Mouse (Mus musculus) liver, postnatal 0 days (tissue): ENCODE results near the gene Faap100. TPM values are rescaled to one million over a fixed set of nuclear protein-coding genes. Genes with fewer than 3 reads are reported as not detected.
"Not testable (repeated sequence)": the region's sequence is repeated elsewhere in the genome, so short reads cannot be mapped to it uniquely, and the experiment has no call there.

Experiments used
- ATAC-seq: fragments of 200-750 bp; cut with Nextera tagmentation; 2 replicates; pipeline ENCODE4 v1.8.0; 2017; ENCODE audit warnings: mild to moderate bottlenecking, moderate library complexity
- DNase-seq: peaks from one replicate; pipeline ENCODE4 v3.0.0-alpha.2; 2016
- H3K27ac ChIP-seq: fragments of 300-500 bp; sonication (generic); 2 replicates; pipeline ENCODE4 v1.5.1; 2014; ENCODE audit warnings: antibody characterized with exemption, moderate library complexity, mild to moderate bottlenecking, low read depth
- H3K27me3 ChIP-seq: fragments of 300-500 bp; sonication (generic); 2 replicates; pipeline ENCODE4 v1.6.1; 2014; ENCODE audit warnings: low read length, control low read depth, mixed read lengths; ENCODE audit not compliant: insufficient read depth
- H3K36me3 ChIP-seq: fragments of 300-500 bp; sonication (generic); replicated peaks from 2 replicates; pipeline ENCODE4 v1.6.1; 2014; ENCODE audit warnings: mild to moderate bottlenecking, control low read depth, low read length, moderate library complexity, mixed read lengths; ENCODE audit not compliant: insufficient read depth
- H3K4me1 ChIP-seq: fragments of 300-500 bp; sonication (generic); 2 replicates; pipeline ENCODE4 v1.6.1; 2014; ENCODE audit warnings: antibody characterized with exemption, mild to moderate bottlenecking, control low read depth; ENCODE audit not compliant: insufficient read depth
- H3K4me2 ChIP-seq: fragments of 300-500 bp; sonication (generic); 2 replicates; pipeline ENCODE4 v1.6.1; 2014; ENCODE audit warnings: low read depth, mild to moderate bottlenecking, low read length, moderate library complexity, mixed read lengths
- H3K4me3 ChIP-seq: fragments of 300-500 bp; sonication (generic); 2 replicates; pipeline ENCODE4 v1.5.1; 2014; ENCODE audit warnings: low read depth, low read length
- H3K9ac ChIP-seq: fragments of 300-500 bp; sonication (generic); replicated peaks from 2 replicates; pipeline ENCODE4 v1.6.1; 2014; ENCODE audit warnings: mild to moderate bottlenecking, moderate library complexity
- H3K9me3 ChIP-seq: fragments of 300-500 bp; sonication (generic); 2 replicates; pipeline ENCODE4 v1.6.1; 2016; ENCODE audit warnings: mild to moderate bottlenecking, control low read depth, low read length, mixed read lengths
- CTCF ChIP-seq: sonication (generic); IDR thresholded peaks from 2 replicates; pipeline ENCODE4 v1.5.1; 2016; ENCODE audit warnings: antibody characterized with exemption, low read depth
- EP300 ChIP-seq: IDR thresholded peaks from 2 replicates; pipeline ENCODE4 v1.6.1; 2016; ENCODE audit warnings: antibody characterized with exemption, low read depth, mild to moderate bottlenecking
- WGBS: fragments of 180-500 bp; shearing (Covaris S2); extraction: QIAGEN DNeasy Blood & Tissue Kit; methylation state at CpG from one replicate; pipeline ENCODE4 v1.1.7; 2014; ENCODE audit not compliant: insufficient replicate concordance; 5-methylcytosine and 5-hydroxymethylcytosine counted together
- polyA plus RNA-seq: library from polyadenylated mRNA; unstranded; fragments of >200 nt; fragmentation: Nextera tagmentation; extraction: Ambion mirVana; gene quantifications from 2 replicates; pipeline ENCODE4 v1.2.1, GENCODE M21; 2015

Gene Faap100
- polyA plus RNA-seq, 1 experiment from 2014 or later: 5.8 TPM

GRCm38 (mm10) chr11:120417852-120418251 lies 39.3 kb upstream of the Faap100 start:
- no peak overlapping the region for H3K4me2 ChIP-seq
- 89% methylated on average over 7 of the region's 7 CpGs for WGBS
- H3K9ac ChIP-seq: no peak overlapping the region
- DNase-seq (no peak), ATAC-seq (no peak)
- 0 out of 2 replicates have a peak, but pooled peaks cover 4% of the 10 kb centered on the region for H3K4me1 ChIP-seq
- H3K9me3 ChIP-seq: no peaks in the 10 kb centered on the region
- no peaks in the 10 kb centered on the region for H3K27me3 ChIP-seq
- no peak overlapping the region for H3K4me3 ChIP-seq
- H3K36me3 ChIP-seq: peaks cover 78% of the 10 kb centered on the region
- TF ChIP-seq CTCF: no peak
- no peak overlapping the region for H3K27ac ChIP-seq

- not testable (repeated sequence) for H3K4me1 ChIP-seq, H3K9ac ChIP-seq, ATAC-seq, H3K4me3 ChIP-seq, H3K4me2 ChIP-seq, DNase-seq, H3K27ac ChIP-seq, H3K27me3 ChIP-seq, H3K9me3 ChIP-seq
- WGBS: 97% methylated on average over 7 of the region's 10 CpGs
- 0 out of 2 replicates have a peak, but pooled peaks have one; percentile 1 for TF ChIP-seq CTCF
- H3K36me3 ChIP-seq: peaks cover 82% of the 10 kb centered on the region
Measured at GRCm38 (mm10) chr11:120413621-120414020, 35.1 kb upstream of the Faap100 start.

- TF ChIP-seq CTCF (no peak), EP300 (no peak)
- H3K4me2 ChIP-seq: no peak overlapping the region
- 80% methylated on average over 1 of the region's 1 CpGs for WGBS
- no peaks in the 10 kb centered on the region for H3K9me3 ChIP-seq
- H3K27me3 ChIP-seq: no peaks in the 10 kb centered on the region
- H3K27ac ChIP-seq: no peak overlapping the region
- DNase-seq (no peak), ATAC-seq (no peak)
- no peaks in the 10 kb centered on the region for H3K4me1 ChIP-seq
- H3K36me3 ChIP-seq: peaks cover 95% of the 10 kb centered on the region
- no peak overlapping the region for H3K9ac ChIP-seq
- H3K4me3 ChIP-seq: no peak overlapping the region
Measured at GRCm38 (mm10) chr11:120406445-120406844, 27.9 kb upstream of the Faap100 start.

- peak; percentile 83 for ATAC-seq
- TF ChIP-seq EP300 (peak; percentile 90), CTCF (no peak)
- no peaks in the 10 kb centered on the region for H3K27me3 ChIP-seq
- no peak overlapping the region for H3K27ac ChIP-seq
- DNase-seq: peak; percentile 24
- no peak overlapping the region for H3K9ac ChIP-seq
- 71% methylated on average over 3 of the region's 3 CpGs for WGBS
- H3K9me3 ChIP-seq: no peaks in the 10 kb centered on the region
- H3K4me2 ChIP-seq: no peak overlapping the region
- no peak overlapping the region for H3K4me3 ChIP-seq
- no peaks in the 10 kb centered on the region for H3K4me1 ChIP-seq
- H3K36me3 ChIP-seq: peaks cover 92% of the 10 kb centered on the region
Measured at GRCm38 (mm10) chr11:120405867-120406266, 27.3 kb upstream of the Faap100 start.

- Histone ChIP-seq H3K36me3 (peaks cover 91% of the 10 kb centered on the region), H3K4me3 (no peak overlapping the region), H3K27me3 (no peaks in the 10 kb centered on the region), H3K9ac (no peak overlapping the region), H3K9me3 (no peaks in the 10 kb centered on the region), H3K4me2 (no peak overlapping the region), H3K4me1 (no peaks in the 10 kb centered on the region), H3K27ac (no peak overlapping the region)
- ATAC-seq: no peak
- TF ChIP-seq EP300 (no peak), CTCF (no peak)
- WGBS: 69% methylated on average over 1 of the region's 1 CpGs
- no peak for DNase-seq
Measured at GRCm38 (mm10) chr11:120404814-120405213, 26.2 kb upstream of the Faap100 start.

- no peaks in the 10 kb centered on the region for H3K9me3 ChIP-seq
- no peak overlapping the region for H3K9ac ChIP-seq
- no peak for DNase-seq
- ATAC-seq: peak; percentile 53
- no peak overlapping the region for H3K27ac ChIP-seq
- TF ChIP-seq CTCF (no peak), EP300 (peak; percentile 72)
- no peak overlapping the region for H3K4me3 ChIP-seq
- H3K4me2 ChIP-seq: no peak overlapping the region
- 52% methylated on average over 2 of the region's 2 CpGs for WGBS
- H3K36me3 ChIP-seq: peaks cover 66% of the 10 kb centered on the region
- no peaks in the 10 kb centered on the region for H3K4me1 ChIP-seq
- no peaks in the 10 kb centered on the region for H3K27me3 ChIP-seq
Measured at GRCm38 (mm10) chr11:120399319-120399718, 20.8 kb upstream of the Faap100 start.

GRCm38 (mm10) chr11:120397602-120398001 lies 19.0 kb upstream of the Faap100 start:
- ATAC-seq (no peak), DNase-seq (no peak)
- H3K36me3 ChIP-seq: peaks cover 61% of the 10 kb centered on the region

More at GRCm38 (mm10) chr11:120397602-120398001, 19.0 kb upstream of the Faap100 start:
- H3K4me2 ChIP-seq: no peak overlapping the region
- no peaks in the 10 kb centered on the region for H3K9me3 ChIP-seq
- H3K27ac ChIP-seq: no peak overlapping the region
- H3K9ac ChIP-seq: no peak overlapping the region
- TF ChIP-seq EP300 (no peak), CTCF (no peak)
- no peak overlapping the region for H3K4me3 ChIP-seq
- H3K27me3 ChIP-seq: no peaks in the 10 kb centered on the region
- 86% methylated on average over 2 of the region's 2 CpGs for WGBS
- H3K4me1 ChIP-seq: no peaks in the 10 kb centered on the region
